Mouse (Mus musculus): ENCODE results near the gene Tmem8b. TPM values are rescaled to one million over a fixed set of nuclear protein-coding genes. Genes with fewer than 3 reads are reported as not detected.
A peak's percentile ranks its signal among the peaks of the same experiment; 100 is the strongest.

Tmem8b gene
- polyA plus RNA-seq, 1 experiment from 2014 or later: 2.8 TPM

- Histone ChIP-seq H3K27ac (ENCODE audit: low read length) (no peak overlapping the region), H3K9me3 (ENCODE audit: low read length) (no peaks in the 10 kb centered on the region), H3K4me1 (ENCODE audit: insufficient read depth, low read length) (no peaks in the 10 kb centered on the region), H3K36me3 (ENCODE audit: insufficient read depth, low read length) (no peaks in the 10 kb centered on the region; the same call in 1 of the 2 replicates), H3K9ac (replicated peaks; ENCODE audit: low read length) (no peak overlapping the region), H3K4me2 (replicated peaks; ENCODE audit: low read depth, low read length) (no peak overlapping the region), H3K4me3 (ENCODE audit: low read length) (no peak overlapping the region), H3K27me3 (ENCODE audit: insufficient read depth, low read length) (no peaks in the 10 kb centered on the region)
- no peak for ATAC-seq (ENCODE audit: low FRiP score, low TSS enrichment)
- 82% methylated on average over 7 of the region's 7 CpGs for whole genome bisulfite sequencing
Measured at GRCm38 (mm10) chr4:43679416-43680043, 10.8 kb downstream of the Tmem8b start.

GRCm38 (mm10) chr4:43690021-43690420, 21.2 kb downstream of the Tmem8b start:
- Histone ChIP-seq H3K36me3 (ENCODE audit: insufficient read depth, low read length) (0 out of 2 replicates have a peak, but pooled peaks cover 4% of the 10 kb centered on the region), H3K9ac (replicated peaks; ENCODE audit: low read length) (no peak overlapping the region), H3K4me1 (ENCODE audit: insufficient read depth, low read length) (peaks cover under 1% of the 10 kb centered on the region; the same call in 1 of the 2 replicates), H3K4me2 (replicated peaks; ENCODE audit: low read depth, low read length) (no peak overlapping the region), H3K27ac (ENCODE audit: low read length) (no peak overlapping the region), H3K4me3 (ENCODE audit: low read length) (no peak overlapping the region), H3K9me3 (ENCODE audit: low read length) (no peaks in the 10 kb centered on the region), H3K27me3 (ENCODE audit: insufficient read depth, low read length) (no peaks in the 10 kb centered on the region)
- WGBS: 93% methylated on average over 17 of the region's 17 CpGs
- no peak for ATAC-seq (ENCODE audit: low FRiP score, low TSS enrichment)

- ATAC-seq (ENCODE audit: low FRiP score, low TSS enrichment): no peak
- WGBS: 80% methylated on average over 5 of the region's 5 CpGs
- no peak overlapping the region for H3K4me2 ChIP-seq (replicated peaks; ENCODE audit: low read depth, low read length)
- H3K9ac ChIP-seq (replicated peaks; ENCODE audit: low read length): no peak overlapping the region
- H3K36me3 ChIP-seq (ENCODE audit: insufficient read depth, low read length): no peaks in the 10 kb centered on the region
- H3K4me1 ChIP-seq (ENCODE audit: insufficient read depth, low read length): peaks cover 6% of the 10 kb centered on the region
- H3K9me3 ChIP-seq (ENCODE audit: low read length): no peaks in the 10 kb centered on the region
- no peak overlapping the region for H3K27ac ChIP-seq (ENCODE audit: low read length)
- H3K27me3 ChIP-seq (ENCODE audit: insufficient read depth, low read length): no peaks in the 10 kb centered on the region
- no peak overlapping the region for H3K4me3 ChIP-seq (ENCODE audit: low read length)
Measured at GRCm38 (mm10) chr4:43691026-43691425, 22.3 kb downstream of the Tmem8b start.

GRCm38 (mm10) chr4:43693806-43694241, 25.1 kb downstream of the Tmem8b start:
- Histone ChIP-seq H3K27me3 (ENCODE audit: insufficient read depth, low read length) (no peaks in the 10 kb centered on the region), H3K4me2 (replicated peaks; ENCODE audit: low read depth, low read length) (no peak overlapping the region), H3K9ac (replicated peaks; ENCODE audit: low read length) (no peak overlapping the region), H3K9me3 (ENCODE audit: low read length) (no peaks in the 10 kb centered on the region), H3K36me3 (ENCODE audit: insufficient read depth, low read length) (no peaks in the 10 kb centered on the region), H3K27ac (ENCODE audit: low read length) (no peak overlapping the region), H3K4me1 (ENCODE audit: insufficient read depth, low read length) (peaks cover 6% of the 10 kb centered on the region), H3K4me3 (ENCODE audit: low read length) (no peak overlapping the region)
- ATAC-seq (ENCODE audit: low FRiP score, low TSS enrichment): no peak
- WGBS: 71% methylated on average over 5 of the region's 5 CpGs

- Histone ChIP-seq H3K9me3 (ENCODE audit: low read length) (no peaks in the 10 kb centered on the region), H3K36me3 (ENCODE audit: insufficient read depth, low read length) (no peaks in the 10 kb centered on the region), H3K9ac (replicated peaks; ENCODE audit: low read length) (no peak overlapping the region), H3K4me3 (ENCODE audit: low read length) (no peak overlapping the region), H3K27me3 (ENCODE audit: insufficient read depth, low read length) (no peaks in the 10 kb centered on the region), H3K4me1 (ENCODE audit: insufficient read depth, low read length) (peaks cover 6% of the 10 kb centered on the region), H3K4me2 (replicated peaks; ENCODE audit: low read depth, low read length) (no peak overlapping the region), H3K27ac (ENCODE audit: low read length) (no peak overlapping the region)
- ATAC-seq (ENCODE audit: low FRiP score, low TSS enrichment): no peak
- 86% methylated on average over 1 of the region's 1 CpGs for WGBS
Measured at GRCm38 (mm10) chr4:43694439-43695248, 25.9 kb downstream of the Tmem8b start.

- Histone ChIP-seq H3K9ac (replicated peaks; ENCODE audit: low read length) (no peak overlapping the region), H3K27me3 (ENCODE audit: insufficient read depth, low read length) (no peaks in the 10 kb centered on the region), H3K27ac (ENCODE audit: low read length) (no peak overlapping the region), H3K36me3 (ENCODE audit: insufficient read depth, low read length) (no peaks in the 10 kb centered on the region), H3K4me1 (ENCODE audit: insufficient read depth, low read length) (peaks cover 6% of the 10 kb centered on the region), H3K4me3 (ENCODE audit: low read length) (no peak overlapping the region), H3K4me2 (replicated peaks; ENCODE audit: low read depth, low read length) (no peak overlapping the region), H3K9me3 (ENCODE audit: low read length) (no peaks in the 10 kb centered on the region)
- WGBS: 29% methylated on average over 9 of the region's 9 CpGs
- peak; percentile 69; the same call in 1 of the 2 replicates for ATAC-seq (ENCODE audit: low FRiP score, low TSS enrichment)
Measured at GRCm38 (mm10) chr4:43695249-43695671, 26.5 kb downstream of the Tmem8b start.

- 92% methylated on average over 13 of the region's 13 CpGs for WGBS
Measured at GRCm38 (mm10) chr4:43696561-43696960, 27.8 kb downstream of the Tmem8b start.

GRCm38 (mm10) chr4:43700707-43701106, 31.9 kb downstream of the Tmem8b start, which contains the start of gene Olfr70:
Gene Olfr70, minus strand, starts transcription at chr4:43700807.
- ATAC-seq (ENCODE audit: low FRiP score, low TSS enrichment): no peak
- 0 out of 2 replicates have a peak, but pooled peaks cover 4% of the 10 kb centered on the region for H3K4me1 ChIP-seq (ENCODE audit: insufficient read depth, low read length)
- no peak within 1 kb of the TSS for H3K4me2 ChIP-seq (replicated peaks; ENCODE audit: low read depth, low read length)
- no peak within 1 kb of the TSS for H3K9ac ChIP-seq (replicated peaks; ENCODE audit: low read length)
- no peaks in the 10 kb centered on the region for H3K36me3 ChIP-seq (ENCODE audit: insufficient read depth, low read length)
- 87% methylated on average over 6 of the region's 6 CpGs for WGBS
- H3K27me3 ChIP-seq (ENCODE audit: insufficient read depth, low read length): no peaks in the 10 kb centered on the region
- no peaks in the 10 kb centered on the region for H3K9me3 ChIP-seq (ENCODE audit: low read length)
- no peak within 1 kb of the TSS for H3K27ac ChIP-seq (ENCODE audit: low read length)
- H3K4me3 ChIP-seq (ENCODE audit: low read length): no peak within 1 kb of the TSS

More at GRCm38 (mm10) chr4:43696561-43696960, 27.8 kb downstream of the Tmem8b start:
- H3K27me3 ChIP-seq (ENCODE audit: insufficient read depth, low read length): no peaks in the 10 kb centered on the region
- ATAC-seq (ENCODE audit: low FRiP score, low TSS enrichment): no peak
- no peak overlapping the region for H3K4me3 ChIP-seq (ENCODE audit: low read length)
- H3K9me3 ChIP-seq (ENCODE audit: low read length): no peaks in the 10 kb centered on the region
- H3K4me1 ChIP-seq (ENCODE audit: insufficient read depth, low read length): peaks cover 6% of the 10 kb centered on the region
- H3K9ac ChIP-seq (replicated peaks; ENCODE audit: low read length): no peak overlapping the region
- no peaks in the 10 kb centered on the region for H3K36me3 ChIP-seq (ENCODE audit: insufficient read depth, low read length)
- no peak overlapping the region for H3K27ac ChIP-seq (ENCODE audit: low read length)
- H3K4me2 ChIP-seq (replicated peaks; ENCODE audit: low read depth, low read length): no peak overlapping the region

GRCm38 (mm10) chr4:43703439-43703838, 34.7 kb downstream of the Tmem8b start:
- H3K27me3 ChIP-seq (ENCODE audit: insufficient read depth, low read length): no peaks in the 10 kb centered on the region
- ATAC-seq (ENCODE audit: low FRiP score, low TSS enrichment): no peak
- no peaks in the 10 kb centered on the region for H3K9me3 ChIP-seq (ENCODE audit: low read length)
- H3K36me3 ChIP-seq (ENCODE audit: insufficient read depth, low read length): no peaks in the 10 kb centered on the region
- no peak overlapping the region for H3K9ac ChIP-seq (replicated peaks; ENCODE audit: low read length)
- H3K27ac ChIP-seq (ENCODE audit: low read length): no peak overlapping the region
- H3K4me2 ChIP-seq (replicated peaks; ENCODE audit: low read depth, low read length): no peak overlapping the region
- H3K4me3 ChIP-seq (ENCODE audit: low read length): no peak overlapping the region
- 84% methylated on average over 6 of the region's 6 CpGs for WGBS
- H3K4me1 ChIP-seq (ENCODE audit: insufficient read depth, low read length): 0 out of 2 replicates have a peak, but pooled peaks cover 4% of the 10 kb centered on the region

Data from kidney, embryonic 16.5 days (tissue).